Mouse (Mus musculus): ENCODE measurements at regions not wholly inside any gene's neighbourhood (a gene's known extent, or its start where the extent isn't known, plus 50 kb on each side); places are given as distances from the start of the nearest gene placed in this dataset.

- in situ Hi-C loops (cut with MboI, MseI), result loop anchor here in 1 of 2 experiments (10.0 kb wide), 1 partner anchor 1745 kb away; no protein-coding TSS in a partner anchor
Observed at GRCm38 (mm10) chr9:61679686-61680085, 234.7 kb downstream of the Rplp1 start.

GRCm38 (mm10) chr9:61677603-61678002 lies 236.7 kb downstream of the Rplp1 start:
- in situ Hi-C loops (cut with MboI, MseI), result loop anchor here in 1 of 2 experiments (10.0 kb wide), 1 partner anchor 1743 kb away; no protein-coding TSS in a partner anchor

- in situ Hi-C loops (cut with MboI, MseI), result loop anchor here in 1 of 2 experiments (10.0 kb wide), 1 partner anchor 1742 kb away; no protein-coding TSS in a partner anchor
Observed at GRCm38 (mm10) chr9:61677037-61677436, 237.3 kb downstream of the Rplp1 start.

- in situ Hi-C loops (cut with MboI, MseI), result loop anchor here in 1 of 2 experiments (10.0 kb wide), 1 partner anchor 1741 kb away; no protein-coding TSS in a partner anchor
Observed at GRCm38 (mm10) chr9:61675366-61675765, 239.0 kb downstream of the Rplp1 start.

- in situ Hi-C loops (cut with MboI, MseI), result loop anchor here (10.0 to 25.0 kb wide), 2 partner anchors 1414 to 1739 kb away; no protein-coding TSS in a partner anchor
Observed at GRCm38 (mm10) chr9:61673575-61674203, 240.7 kb downstream of the Rplp1 start.

GRCm38 (mm10) chr9:61670986-61671385 lies 243.4 kb downstream of the Rplp1 start:
- in situ Hi-C loops (cut with MboI, MseI), result loop anchor here (10.0 to 25.0 kb wide), 2 partner anchors 1416 to 1736 kb away; no protein-coding TSS in a partner anchor

GRCm38 (mm10) chr9:61669729-61670520 lies 244.4 kb downstream of the Rplp1 start:
- in situ Hi-C loops (cut with MboI, MseI), result loop anchor here (10.0 to 25.0 kb wide), 3 partner anchors 1417 to 1735 kb away; no protein-coding TSS in a partner anchor

GRCm38 (mm10) chr9:61668723-61669122 lies 245.6 kb downstream of the Rplp1 start:
- in situ Hi-C loops (cut with MboI, MseI), result loop anchor here in 1 of 2 experiments (10.0 to 25.0 kb wide), 2 partner anchors 1419 to 1724 kb away; no protein-coding TSS in a partner anchor

GRCm38 (mm10) chr9:61668157-61668697 lies 246.1 kb downstream of the Rplp1 start:
- in situ Hi-C loops (cut with MboI, MseI), result loop anchor here in 1 of 2 experiments (10.0 to 25.0 kb wide), 2 partner anchors 1419 to 1723 kb away; no protein-coding TSS in a partner anchor

GRCm38 (mm10) chr9:61667453-61668074 lies 246.8 kb downstream of the Rplp1 start:
- in situ Hi-C loops (cut with MboI, MseI), result loop anchor here in 1 of 2 experiments (10.0 to 25.0 kb wide), 2 partner anchors 1420 to 1723 kb away; no protein-coding TSS in a partner anchor

- in situ Hi-C loops (cut with MboI, MseI), result loop anchor here in 1 of 2 experiments (10.0 to 25.0 kb wide), 2 partner anchors 1420 to 1722 kb away; no protein-coding TSS in a partner anchor
Observed at GRCm38 (mm10) chr9:61666761-61667332, 247.5 kb downstream of the Rplp1 start.

GRCm38 (mm10) chr9:61666118-61666517 lies 248.2 kb downstream of the Rplp1 start:
- in situ Hi-C loops (cut with MboI, MseI), result loop anchor here in 1 of 2 experiments (10.0 to 25.0 kb wide), 2 partner anchors 1421 to 1721 kb away; no protein-coding TSS in a partner anchor

GRCm38 (mm10) chr9:61665254-61665653 lies 249.1 kb downstream of the Rplp1 start:
- in situ Hi-C loops (cut with MboI, MseI), result loop anchor here in 1 of 2 experiments (10.0 to 25.0 kb wide), 2 partner anchors 1422 to 1720 kb away; no protein-coding TSS in a partner anchor

GRCm38 (mm10) chr9:61664000-61664622 lies 250.2 kb downstream of the Rplp1 start:
- in situ Hi-C loops (cut with MboI, MseI), result loop anchor here in 1 of 2 experiments (10.0 to 25.0 kb wide), 2 partner anchors 1423 to 1719 kb away; no protein-coding TSS in a partner anchor

GRCm38 (mm10) chr9:61662055-61663028 lies 252.0 kb downstream of the Rplp1 start:
- in situ Hi-C loops (cut with MboI, MseI), result loop anchor here in 1 of 2 experiments (10.0 to 25.0 kb wide), 2 partner anchors 1425 to 1718 kb away; no protein-coding TSS in a partner anchor

GRCm38 (mm10) chr9:61660191-61660590 lies 254.2 kb downstream of the Rplp1 start:
- in situ Hi-C loops (cut with MboI, MseI), result loop anchor here in 1 of 2 experiments (10.0 to 25.0 kb wide), 2 partner anchors 1427 to 1715 kb away; no protein-coding TSS in a partner anchor

- in situ Hi-C loops (cut with MboI, MseI), result loop anchor here (5.0 to 25.0 kb wide), 2 partner anchors 1094 to 1429 kb away; no protein-coding TSS in a partner anchor
Observed at GRCm38 (mm10) chr9:61657996-61658395, 256.3 kb downstream of the Rplp1 start.

- in situ Hi-C loops (cut with MboI, MseI), result loop anchor here (5.0 to 25.0 kb wide), 2 partner anchors 1097 to 1432 kb away; no protein-coding TSS in a partner anchor
Observed at GRCm38 (mm10) chr9:61655433-61655981, 258.8 kb downstream of the Rplp1 start.
